Mouse (Mus musculus) stomach, postnatal 0 days (tissue): ENCODE results near the gene Ckb.

Experiments used
- CTCF ChIP-seq: IDR thresholded peaks from 2 replicates; pipeline ENCODE4 v1.5.1; 2016; ENCODE audit warnings: antibody characterized with exemption, low read depth, mild to moderate bottlenecking, moderate library complexity
- EP300 ChIP-seq: optimal IDR thresholded peaks from 2 replicates; pipeline ENCODE3; 2016; ENCODE audit warnings: antibody characterized with exemption

GRCm38 (mm10) chr12:111699542-111699941, 27.4 kb upstream of the Ckb start:
- TF ChIP-seq CTCF (no peak), EP300 (no peak)
